Mouse (Mus musculus): ENCODE results near the gene Gpn2.

The Gpn2 gene

GRCm38 (mm10) chr4:133595538-133595937, 11.4 kb downstream of the Gpn2 start:
- DNase-seq (ENCODE audit: low read depth, low spot score), result no peak

GRCm38 (mm10) chr4:133596084-133596483, 11.9 kb downstream of the Gpn2 start:
- no peak for DNase-seq (ENCODE audit: low read depth, low spot score)

- no peak for DNase-seq (ENCODE audit: low read depth, low spot score)
These were observed 14.5 kb downstream of the Gpn2 start for GRCm38 (mm10) chr4:133598616-133599015.

GRCm38 (mm10) chr4:133599116-133599515, 15.0 kb downstream of the Gpn2 start:
- no peak for DNase-seq (ENCODE audit: low read depth, low spot score)

- no peak for DNase-seq (ENCODE audit: low read depth, low spot score)
These were observed 15.5 kb downstream of the Gpn2 start for GRCm38 (mm10) chr4:133599571-133600073.

- DNase-seq (ENCODE audit: low read depth, low spot score), result no peak
These were observed 16.1 kb downstream of the Gpn2 start for GRCm38 (mm10) chr4:133600306-133600705.

GRCm38 (mm10) chr4:133601721-133602218, 17.6 kb downstream of the Gpn2 start, which contains the start of gene Sfn:
Gene Sfn (minus strand): TSS chr4:133602168.
- no peak for DNase-seq (ENCODE audit: low read depth, low spot score)

GRCm38 (mm10) chr4:133603056-133603455, 18.9 kb downstream of the Gpn2 start:
- DNase-seq (ENCODE audit: low read depth, low spot score), result no peak

- DNase-seq (ENCODE audit: low read depth, low spot score), result no peak
These were observed 20.0 kb downstream of the Gpn2 start for GRCm38 (mm10) chr4:133604175-133604574.

GRCm38 (mm10) chr4:133604856-133605255, 20.7 kb downstream of the Gpn2 start:
- DNase-seq (ENCODE audit: low read depth, low spot score), result no peak

GRCm38 (mm10) chr4:133605330-133605729, 21.2 kb downstream of the Gpn2 start:
- no peak for DNase-seq (ENCODE audit: low read depth, low spot score)

GRCm38 (mm10) chr4:133607284-133607683, 23.1 kb downstream of the Gpn2 start:
- no peak for DNase-seq (ENCODE audit: low read depth, low spot score)

GRCm38 (mm10) chr4:133609719-133610118, 25.6 kb downstream of the Gpn2 start:
- no peak for DNase-seq (ENCODE audit: low read depth, low spot score)

GRCm38 (mm10) chr4:133611815-133612214, 27.7 kb downstream of the Gpn2 start:
- no peak for DNase-seq (ENCODE audit: low read depth, low spot score)

GRCm38 (mm10) chr4:133612416-133612815, 28.3 kb downstream of the Gpn2 start:
- DNase-seq (ENCODE audit: low read depth, low spot score), result no peak

- DNase-seq (ENCODE audit: low read depth, low spot score), result no peak
These were observed 28.9 kb downstream of the Gpn2 start for GRCm38 (mm10) chr4:133613026-133613425.

- DNase-seq (ENCODE audit: low read depth, low spot score), result no peak
These were observed 29.7 kb downstream of the Gpn2 start for GRCm38 (mm10) chr4:133613867-133614266.

GRCm38 (mm10) chr4:133614274-133614761, 30.2 kb downstream of the Gpn2 start:
- DNase-seq (ENCODE audit: low read depth, low spot score), result no peak

GRCm38 (mm10) chr4:133615416-133615815, 31.3 kb downstream of the Gpn2 start:
- no peak for DNase-seq (ENCODE audit: low read depth, low spot score)

GRCm38 (mm10) chr4:133617936-133618335, 33.8 kb downstream of the Gpn2 start:
- DNase-seq (ENCODE audit: low read depth, low spot score), result no peak

GRCm38 (mm10) chr4:133619473-133620136, 35.4 kb downstream of the Gpn2 start:
- no peak for DNase-seq (ENCODE audit: low read depth, low spot score)

GRCm38 (mm10) chr4:133620668-133621067, 36.5 kb downstream of the Gpn2 start:
- no peak for DNase-seq (ENCODE audit: low read depth, low spot score)

GRCm38 (mm10) chr4:133622161-133622695, 38.1 kb downstream of the Gpn2 start:
- no peak for DNase-seq (ENCODE audit: low read depth, low spot score)
